Mouse (Mus musculus): Measurements from ENCODE around the gene Rpn2.
A peak's percentile ranks its signal among the peaks of the same experiment; 100 is the strongest.

Gene Rpn2

DNA sequence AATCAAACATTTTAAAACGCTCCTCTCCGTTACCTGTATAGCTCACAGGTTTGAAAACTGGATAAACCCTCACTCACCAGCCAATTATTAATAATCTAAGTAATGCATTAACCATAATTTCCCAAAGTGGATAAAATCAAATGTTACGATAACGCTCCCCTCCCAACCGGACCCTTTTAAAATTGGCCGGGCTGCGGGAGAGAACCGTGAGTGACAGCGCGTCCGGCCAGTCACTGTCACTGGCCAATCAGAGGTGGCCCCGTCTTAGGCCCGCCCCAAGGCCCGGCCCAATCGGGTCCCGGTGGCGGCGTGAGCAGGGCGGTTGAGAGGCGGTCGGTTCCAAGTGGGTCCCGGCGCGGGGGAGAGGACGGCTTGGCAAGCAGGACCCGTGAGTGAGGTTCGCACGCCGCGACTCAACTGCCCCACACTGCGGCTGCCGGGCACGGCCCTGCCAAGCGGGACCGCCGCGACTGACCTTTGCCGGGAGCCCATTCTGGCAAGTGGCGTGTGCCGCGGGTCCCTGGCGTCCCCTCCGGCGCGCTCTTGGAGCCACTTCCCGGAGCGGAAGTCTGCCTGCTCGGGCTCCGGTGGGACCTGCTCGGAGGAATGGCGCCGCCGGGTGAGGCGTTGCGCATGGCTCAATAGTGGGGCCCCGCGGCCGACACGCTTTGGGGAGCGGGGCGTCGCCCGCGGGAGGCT, at the start of gene Rpn2:
Gene Rpn2 (plus strand): TSS at position 301 of the 699 bp plus-strand sequence.
- peak; percentile 97 for DNase-seq

DNA sequence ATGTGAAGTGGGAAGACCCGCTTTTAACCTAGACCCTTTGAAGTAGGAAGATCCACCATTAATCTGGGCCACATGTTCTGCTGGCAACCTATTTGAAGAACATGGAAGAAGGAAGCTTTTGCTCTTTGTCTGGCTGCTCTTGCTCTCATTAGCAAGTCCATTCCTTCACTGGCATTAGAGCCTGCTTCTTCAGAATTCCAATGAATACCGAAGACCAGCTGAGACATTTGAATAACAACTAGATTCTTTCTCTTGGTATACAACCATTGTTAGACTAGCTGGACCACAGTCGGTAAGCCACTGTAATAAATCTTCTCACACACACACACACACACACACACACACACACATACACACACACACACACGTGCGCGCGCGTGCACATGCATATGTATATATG, 42.9 kb upstream of the Rpn2 start:
- no peak for DNase-seq

DNA sequence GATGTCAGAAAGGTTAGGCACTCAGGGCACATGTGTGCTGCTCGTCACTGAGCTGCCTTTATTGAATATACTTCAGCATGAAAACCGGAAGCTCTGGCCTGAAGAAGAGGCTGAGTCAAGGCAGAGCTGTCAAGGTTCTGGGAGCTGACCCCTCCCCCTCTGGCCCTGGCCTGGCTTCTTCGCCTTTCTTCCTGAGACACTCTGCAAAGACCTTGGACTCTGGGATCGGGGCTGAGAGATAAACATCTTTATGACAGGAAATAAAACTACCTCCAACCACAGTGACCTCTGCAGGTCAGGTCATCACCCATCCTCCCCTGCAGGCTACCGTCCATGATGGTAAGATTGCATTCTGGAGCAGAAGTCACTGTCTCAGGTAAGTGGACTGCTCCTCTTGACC, 33.8 kb upstream of the Rpn2 start:
- DNase-seq, result no peak

DNA sequence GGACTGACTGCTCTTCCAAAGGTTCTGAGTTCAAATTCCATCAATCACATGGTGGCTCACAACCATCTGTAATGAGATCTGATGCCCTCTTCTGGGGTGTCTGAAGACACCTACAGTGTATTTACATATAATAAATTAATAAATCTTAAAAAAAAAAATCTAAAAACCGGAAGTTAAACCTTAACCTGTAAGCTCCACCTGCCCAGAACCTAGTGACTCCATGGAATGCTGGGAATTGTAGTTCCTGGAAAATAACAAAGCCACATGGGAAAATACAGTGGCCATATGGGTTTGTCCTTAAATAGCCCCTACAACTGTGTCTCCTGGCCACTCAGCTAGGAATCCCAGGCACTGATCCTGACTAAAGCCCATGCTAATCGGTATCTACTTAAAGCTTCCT, 33.2 kb upstream of the Rpn2 start:
- DNase-seq, result peak; percentile 37

DNA sequence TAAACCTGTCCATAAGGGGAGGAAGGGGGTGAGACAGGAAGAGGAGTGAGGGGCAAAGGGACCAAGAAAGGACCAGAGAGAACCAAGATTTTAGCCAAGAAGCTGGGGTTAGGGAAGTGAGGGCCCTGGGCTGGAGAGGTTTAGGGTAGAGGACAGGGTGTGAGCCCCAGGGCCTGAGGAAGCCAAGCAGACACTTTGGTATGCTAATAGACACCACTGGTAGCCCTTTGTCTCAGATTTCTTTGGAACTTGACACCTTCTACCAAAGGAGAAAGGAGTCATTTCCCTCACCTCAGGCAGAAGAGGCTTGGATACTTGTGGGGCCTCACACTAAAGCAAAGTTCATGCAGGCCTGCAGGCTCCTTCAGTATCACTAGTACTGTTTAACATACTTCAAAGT, 30.7 kb upstream of the Rpn2 start:
- no peak for DNase-seq

DNA sequence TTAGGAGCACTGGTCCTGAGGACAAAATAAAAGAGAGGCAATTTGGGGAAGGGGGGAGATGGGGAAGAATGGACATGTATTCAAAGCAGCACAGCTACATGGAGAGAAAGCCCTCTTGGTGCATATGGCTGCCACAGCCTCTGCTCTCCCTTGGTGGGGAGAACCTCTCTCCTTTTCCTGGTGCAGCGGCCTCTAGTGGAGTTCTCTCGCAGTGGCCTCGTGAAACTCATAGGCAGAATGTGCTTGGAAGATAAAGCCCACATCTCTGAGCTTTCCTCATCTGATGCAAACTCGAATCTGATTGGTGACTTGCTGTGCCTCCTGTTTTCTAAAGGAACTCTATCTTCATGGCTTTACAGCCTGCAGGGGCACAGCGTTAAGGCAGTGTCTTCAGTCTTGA, 19.1 kb upstream of the Rpn2 start:
- DNase-seq, result peak; percentile 72

DNA sequence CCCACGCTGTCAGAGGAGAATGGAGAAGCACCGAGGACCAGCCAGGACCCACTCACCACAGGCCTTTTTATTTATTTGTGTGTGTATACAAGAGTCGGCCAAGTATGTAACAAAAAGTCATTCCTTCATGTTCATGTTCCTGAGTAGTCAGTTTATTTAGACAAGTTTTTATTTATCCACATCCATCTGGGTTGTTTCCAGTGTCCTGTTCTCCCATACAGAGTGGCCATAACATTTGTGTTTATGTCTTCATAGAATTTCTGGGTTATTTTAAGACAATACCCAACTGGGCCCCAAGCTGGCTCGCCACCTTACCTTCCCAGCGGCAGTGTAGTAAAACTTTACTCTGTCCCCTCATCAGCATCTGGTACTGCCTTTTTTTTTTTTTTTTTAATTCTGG, 16.9 kb upstream of the Rpn2 start:
- DNase-seq, result no peak

DNA sequence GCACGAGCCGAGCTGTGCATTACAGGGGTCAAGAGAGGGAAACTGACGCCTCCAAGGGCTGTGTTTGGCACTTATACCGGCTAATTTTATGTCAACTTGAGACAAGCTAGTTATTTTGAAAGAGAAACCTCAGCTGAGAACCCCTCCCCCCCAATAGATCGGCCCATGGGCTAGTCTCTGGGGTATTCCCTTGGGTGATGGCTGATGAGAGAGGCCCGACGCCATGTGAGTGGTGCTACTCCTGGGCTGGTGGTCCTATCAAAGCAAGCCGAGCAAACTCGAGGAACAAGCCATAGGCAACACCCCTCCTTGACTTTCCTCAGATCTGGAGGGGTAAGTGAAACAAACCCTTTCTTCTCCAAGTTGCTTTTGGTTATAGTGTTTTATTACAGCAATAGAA, 16.3 kb upstream of the Rpn2 start:
- DNase-seq, result no peak

DNA sequence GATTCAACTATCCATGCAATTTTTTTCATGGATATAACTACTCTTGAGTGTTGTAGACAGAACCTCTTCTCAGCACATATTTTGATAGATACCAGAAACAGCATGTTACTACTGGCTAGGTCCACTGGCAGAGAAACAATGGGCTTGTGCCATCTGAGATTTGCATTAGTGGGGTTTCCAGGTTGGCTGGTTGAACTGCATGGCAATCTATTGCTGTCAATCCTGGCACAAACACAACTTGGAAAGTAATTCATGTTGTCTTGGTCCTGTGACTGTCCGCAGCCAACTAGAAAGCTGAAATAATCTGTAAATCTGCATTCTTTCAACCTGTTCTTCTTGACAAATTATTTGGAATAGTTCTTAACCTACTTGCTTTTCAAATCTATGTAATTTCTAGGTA, 15.7 kb upstream of the Rpn2 start:
- no peak for DNase-seq

DNA sequence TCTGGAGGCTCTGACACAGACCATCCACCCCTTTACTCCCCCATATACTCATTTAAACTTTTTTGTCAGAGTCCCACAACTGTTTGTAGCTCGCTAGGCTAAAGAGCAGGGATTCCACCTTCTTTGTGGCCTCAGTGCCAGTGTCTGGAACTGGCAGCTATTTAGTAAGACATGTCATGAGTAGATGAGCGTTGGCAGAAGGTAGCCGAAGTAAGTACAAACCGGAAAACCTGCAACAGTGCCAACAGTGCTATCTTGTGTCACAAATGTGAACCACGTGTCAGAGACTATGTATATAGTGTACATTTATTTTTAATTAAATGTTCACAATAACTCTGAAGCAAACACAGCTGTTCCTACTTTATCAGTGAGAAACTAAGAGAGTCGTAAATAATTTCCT, 15.0 kb upstream of the Rpn2 start:
- DNase-seq, result no peak

DNA sequence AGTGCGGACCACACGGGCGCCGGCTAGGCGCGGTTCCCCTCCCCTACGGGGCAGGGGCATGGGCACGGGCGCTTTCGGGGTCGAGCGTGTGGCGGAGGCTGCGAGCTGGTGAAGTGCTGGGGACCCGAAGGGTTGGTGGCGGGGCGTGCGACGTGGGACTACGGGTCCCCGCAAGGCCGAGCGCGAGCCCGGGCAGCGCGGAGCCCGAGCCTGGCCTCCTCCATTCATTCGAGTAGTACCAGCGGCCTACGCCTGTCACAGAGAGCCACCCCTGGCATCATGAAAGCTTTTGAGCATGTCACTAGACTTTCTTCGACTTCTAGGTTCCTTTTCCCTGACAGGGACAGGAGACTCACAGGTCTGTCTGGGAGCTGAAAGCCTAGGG, 591 bp downstream of the Rpn2 start, which contains the start of gene Mroh8:
Gene Mroh8 (minus strand): TSS at position 134 of the 385 bp plus-strand sequence.
- DNase-seq, result no peak

DNA sequence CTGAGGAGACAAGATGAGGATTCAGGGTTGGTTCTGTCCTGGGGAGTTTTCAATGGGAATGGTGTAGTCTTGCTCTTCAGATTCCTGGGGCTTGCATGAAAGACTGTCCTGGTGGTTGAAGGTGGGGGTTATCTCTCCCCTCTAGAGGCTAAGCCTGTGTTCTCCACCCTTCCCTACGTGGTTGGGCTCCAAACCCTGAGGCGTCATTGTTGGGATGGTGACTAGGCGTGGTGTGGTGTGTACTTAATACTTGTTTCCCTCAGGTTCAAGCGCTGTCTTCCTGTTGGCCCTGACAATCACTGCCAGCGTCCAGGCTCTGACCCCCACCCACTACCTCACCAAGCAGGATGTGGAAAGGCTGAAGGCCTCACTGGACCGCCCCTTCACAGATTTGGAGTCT, 4.5 kb downstream of the Rpn2 start:
- no peak for DNase-seq

DNA sequence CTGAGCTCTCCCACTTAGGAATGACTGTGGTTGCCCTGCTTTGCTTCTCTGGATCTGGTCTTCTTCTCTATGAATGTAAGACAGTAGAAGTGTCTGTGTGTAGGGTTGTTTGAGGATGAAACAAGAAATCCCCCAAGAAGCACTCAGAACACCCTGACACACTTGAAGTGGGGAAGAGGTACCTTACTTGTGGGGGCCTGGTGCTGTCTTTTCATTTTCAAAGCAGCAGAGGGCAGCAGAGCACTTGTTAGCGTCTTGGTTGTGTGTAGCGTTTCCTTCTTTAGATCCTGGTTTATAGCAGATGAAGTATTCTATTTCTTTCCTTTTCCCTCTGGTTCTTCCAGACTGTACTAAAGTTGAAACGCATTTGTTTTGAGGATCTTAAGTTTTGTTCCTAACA, 8.7 kb downstream of the Rpn2 start:
- peak; percentile 68 for DNase-seq

DNA sequence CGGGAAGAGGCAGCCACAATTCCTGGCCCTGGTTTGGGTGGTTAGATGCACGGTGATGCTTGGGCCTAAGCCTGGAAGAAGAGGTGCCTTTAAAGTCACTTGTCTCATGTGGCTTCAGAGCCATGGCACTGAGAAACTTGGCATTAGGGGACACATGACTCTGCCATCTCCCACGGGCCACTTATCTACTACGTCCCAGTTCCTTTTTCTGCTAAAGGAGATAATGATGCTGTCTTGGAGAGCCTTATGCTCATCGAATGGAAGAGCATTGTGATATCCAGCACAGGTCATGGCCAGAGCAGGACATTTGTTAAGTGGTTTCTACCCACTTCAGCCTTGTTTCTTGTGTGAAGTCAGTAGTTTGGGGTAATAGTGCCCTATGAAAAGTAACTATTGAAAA, 10.2 kb downstream of the Rpn2 start:
- no peak for DNase-seq

DNA sequence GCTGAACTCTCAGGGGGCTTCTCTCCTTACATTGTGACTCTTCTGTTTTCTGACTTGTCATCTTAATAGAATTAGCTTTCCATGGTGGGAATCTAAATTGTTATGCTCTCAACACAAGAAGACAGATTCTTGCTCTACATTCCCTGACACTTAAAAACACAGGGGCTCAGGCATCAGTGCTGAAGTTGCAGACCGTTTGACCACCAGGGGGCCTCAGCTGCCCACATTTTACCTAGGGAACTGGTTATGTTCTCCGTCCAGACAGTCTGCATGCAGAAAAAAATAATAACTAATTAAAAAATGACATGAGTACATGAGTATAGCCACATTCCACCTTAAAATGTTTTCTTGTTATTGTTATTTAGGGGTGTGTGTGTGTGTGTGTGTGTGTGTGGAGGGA, 13.3 kb downstream of the Rpn2 start:
- peak; percentile 78 for DNase-seq

DNA sequence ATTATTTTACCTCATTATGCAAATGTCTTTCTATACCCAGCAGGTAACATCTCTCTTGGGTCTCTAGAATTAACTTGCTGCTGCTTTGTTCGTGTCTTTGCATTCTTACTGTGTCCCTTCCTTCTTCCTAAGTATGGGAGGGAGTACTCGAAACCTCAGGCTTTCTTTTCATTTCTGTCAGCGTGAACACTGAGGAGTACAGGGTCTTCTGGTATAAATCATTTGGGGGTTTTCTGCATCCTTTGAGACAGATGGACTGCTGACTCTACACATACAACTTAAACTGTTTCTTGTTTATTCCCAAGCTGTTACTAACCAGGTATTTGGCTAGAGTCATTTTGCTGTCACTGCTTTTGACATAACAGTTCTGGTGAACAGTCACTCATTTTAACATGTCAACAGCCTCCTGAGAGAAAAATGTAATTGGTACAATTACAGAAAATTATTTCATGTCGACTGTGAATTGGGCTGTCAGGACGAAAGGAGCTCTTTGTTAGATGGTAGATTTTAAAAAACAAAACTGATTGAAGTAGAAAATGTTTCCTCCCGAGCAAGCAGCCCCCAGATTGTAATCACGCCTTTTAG, 17.4 kb downstream of the Rpn2 start:
- DNase-seq, result no peak

DNA sequence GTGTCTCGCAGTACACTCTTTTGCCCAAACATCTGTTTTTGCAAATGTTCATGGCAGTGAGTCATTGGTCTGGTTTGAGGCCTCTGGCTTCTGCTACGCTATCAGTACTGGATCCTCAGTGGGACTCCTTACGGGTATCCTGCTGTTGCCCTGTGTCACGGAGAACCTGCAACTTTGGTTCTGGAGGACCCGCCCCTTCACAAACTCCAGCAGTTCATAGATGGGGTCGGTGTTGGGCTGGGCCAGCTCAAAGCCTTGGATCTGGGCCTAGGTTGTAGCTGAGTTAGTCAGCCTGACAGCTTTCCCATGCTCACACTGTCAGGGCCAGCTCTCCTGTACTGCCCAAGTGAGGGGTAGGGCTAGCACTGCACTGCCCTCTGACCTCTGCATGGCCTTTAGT, 21.2 kb downstream of the Rpn2 start:
- no peak for DNase-seq

DNA sequence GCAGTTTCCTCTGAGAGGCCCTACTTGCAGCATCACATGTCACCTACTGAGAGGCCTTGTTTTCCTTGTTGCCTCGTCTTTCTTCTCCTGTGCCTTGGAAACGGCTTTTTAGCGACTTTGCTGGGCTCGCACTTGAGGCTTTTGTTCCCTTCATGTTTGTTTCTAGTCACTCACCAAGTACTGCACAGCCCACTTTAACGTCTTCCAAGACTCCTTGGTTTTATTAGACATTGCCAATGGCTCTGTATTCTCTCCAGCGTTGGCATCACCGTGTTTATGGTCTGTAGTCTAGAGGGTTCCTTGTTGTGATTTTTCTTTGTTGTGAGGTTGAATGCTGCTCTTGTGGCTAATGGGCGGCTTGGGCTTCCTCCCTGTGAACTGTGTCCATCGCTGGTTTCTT, 24.3 kb downstream of the Rpn2 start:
- DNase-seq, result no peak

DNA sequence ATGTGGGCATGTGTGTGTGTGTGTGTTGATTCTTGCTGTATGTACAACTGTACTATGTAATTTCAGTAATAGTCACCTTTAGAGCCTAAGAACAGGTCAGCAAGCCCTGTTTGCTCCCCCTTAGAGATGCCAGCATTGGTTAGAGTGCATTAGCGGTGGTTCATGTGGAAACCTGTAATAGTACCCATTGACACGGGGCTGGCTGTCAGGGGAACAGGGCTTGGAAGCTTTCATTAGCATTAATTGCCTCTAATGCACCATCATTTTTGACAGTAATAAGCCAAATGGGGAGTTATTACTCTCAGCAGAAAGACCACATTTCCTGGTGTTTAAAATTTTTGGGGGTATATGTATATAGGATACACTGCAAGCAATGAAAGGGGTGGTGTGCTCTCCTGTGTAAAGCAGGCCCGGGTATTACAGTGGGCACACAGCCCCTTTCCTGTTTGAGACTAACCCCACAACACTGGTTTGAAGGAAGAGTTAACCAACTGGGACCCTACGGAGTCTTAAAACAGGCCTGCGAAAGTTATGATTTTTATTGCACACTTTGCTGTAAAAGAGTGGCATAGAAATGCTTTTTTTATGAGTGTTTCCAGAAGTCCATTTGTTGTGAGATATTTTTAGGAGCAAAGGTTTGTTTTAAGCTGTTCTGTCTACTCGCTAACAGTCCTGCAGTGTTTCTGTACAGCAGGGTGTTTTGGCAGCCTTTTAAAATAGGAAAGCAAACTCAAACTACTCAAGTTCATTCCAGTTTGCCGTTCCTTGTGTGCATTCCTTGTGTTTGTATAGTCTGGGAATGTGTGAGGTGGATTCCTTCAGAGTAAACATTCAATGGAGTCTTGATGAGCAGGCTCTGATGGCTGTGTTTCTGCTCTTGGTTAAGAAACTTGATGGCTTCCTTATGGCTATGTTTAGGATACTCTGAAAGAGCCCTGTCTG, 27.5 kb downstream of the Rpn2 start:
- DNase-seq, result no peak

DNA sequence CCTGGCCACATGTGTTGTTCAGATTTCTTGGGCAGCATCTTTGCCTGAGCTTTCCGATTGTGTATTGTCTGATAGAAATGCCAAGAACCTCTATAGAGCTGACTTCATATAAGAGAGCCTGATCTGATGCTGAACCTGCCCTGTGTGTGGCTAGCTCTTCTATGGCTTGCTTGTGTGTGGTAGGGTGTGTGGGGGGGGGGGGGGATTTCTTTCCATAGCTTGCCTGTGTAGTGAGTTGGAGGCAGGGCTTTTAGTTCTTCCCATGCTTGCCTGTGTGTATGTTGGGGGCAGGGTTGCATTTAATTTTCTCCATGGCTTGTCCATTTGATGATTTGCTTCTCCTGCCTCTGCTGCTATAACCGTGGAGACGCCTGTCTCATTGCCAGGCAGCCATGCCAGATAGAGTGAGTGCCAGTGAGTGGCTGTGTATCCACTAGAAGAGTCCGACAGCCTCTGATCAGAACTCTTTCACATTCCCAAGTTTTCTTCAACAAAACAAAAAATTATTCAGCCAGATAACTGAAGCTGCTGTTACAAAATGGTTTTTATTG, 29.0 kb downstream of the Rpn2 start:
- no peak for DNase-seq

DNA sequence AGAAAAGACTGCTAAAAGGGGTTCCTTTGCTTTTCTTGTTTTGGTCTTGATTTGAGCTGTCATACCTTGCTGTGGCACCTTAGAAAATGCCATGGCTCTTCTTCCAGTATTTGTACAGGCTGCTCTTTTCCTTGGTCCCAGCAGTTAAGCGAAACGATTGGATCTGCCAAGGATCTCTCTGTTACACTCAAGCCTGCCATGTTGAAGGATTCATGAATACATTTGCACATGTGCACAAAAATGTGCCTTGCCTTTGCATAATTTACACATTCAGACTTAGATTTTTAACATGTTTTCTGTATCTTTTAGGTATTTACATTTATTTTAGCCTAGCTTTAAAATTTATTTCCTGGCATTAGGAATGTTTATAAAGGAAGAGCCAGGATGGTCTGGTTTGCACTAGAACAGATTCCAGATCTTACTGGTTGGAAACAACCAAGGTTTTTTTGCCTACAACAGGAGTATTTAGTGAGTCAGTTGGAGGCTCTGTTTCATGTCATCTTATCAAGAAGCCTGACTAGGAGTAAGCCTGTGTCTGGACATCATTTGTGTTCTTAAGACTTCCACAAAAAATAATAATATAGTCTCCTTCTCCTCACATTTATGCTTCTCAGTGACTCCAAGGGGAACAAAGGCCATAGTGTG, 29.6 kb downstream of the Rpn2 start:
- DNase-seq, result no peak

DNA sequence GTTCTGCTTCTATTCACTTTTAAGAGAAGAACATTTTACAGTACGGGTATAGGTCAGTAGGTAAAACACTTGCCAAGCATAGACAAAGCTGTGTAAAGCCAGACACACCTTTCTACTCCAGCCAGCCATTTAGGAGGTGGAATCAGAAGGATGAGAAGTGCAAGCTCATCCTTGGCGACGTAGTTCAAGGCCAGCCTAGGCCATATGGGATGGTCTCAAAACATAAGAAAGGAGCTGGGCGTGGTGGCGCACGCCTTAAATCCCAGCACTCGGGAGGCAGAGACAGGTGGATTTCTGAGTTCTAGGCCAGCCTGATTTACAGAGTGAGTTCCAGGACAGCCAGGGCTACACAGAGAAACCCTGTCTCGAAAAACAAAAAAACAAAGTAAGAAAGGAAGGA, 30.8 kb downstream of the Rpn2 start:
- DNase-seq, result no peak

DNA sequence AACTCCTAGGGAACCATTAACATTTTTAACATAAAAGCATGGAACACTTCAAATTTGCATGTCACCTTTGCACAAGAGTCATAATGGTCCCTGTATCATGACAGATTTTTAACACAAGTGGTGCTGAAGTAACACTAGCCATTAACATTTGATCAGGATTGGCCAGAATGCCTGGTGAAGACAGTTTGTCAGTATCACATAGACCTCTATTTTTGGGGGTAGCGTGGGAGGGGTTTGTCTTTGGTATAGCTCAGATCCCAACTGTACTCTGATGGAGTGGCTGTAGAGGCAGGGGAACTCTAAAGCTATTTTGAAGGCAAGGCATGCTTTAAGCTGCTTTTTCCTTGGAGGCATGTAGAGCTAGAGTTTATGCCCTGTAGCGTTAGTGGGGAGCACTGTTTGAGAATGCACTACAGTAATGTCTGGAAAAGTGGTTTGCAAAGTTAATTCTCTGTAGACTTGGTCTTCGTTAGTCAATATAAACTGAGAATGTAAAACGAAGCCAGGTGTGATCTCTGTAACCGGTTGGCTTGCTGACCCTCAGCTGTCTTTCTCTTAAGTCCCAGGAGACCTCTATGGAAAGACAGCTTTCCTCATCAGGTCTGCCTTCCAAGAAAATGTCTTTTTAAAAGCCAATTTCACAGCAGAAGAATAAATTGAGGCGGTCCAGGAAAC, 32.3 kb downstream of the Rpn2 start:
- no peak for DNase-seq

All from retina, postnatal 1 day (tissue).